Mouse (Mus musculus) embryonic facial prominence, embryonic 12.5 days (tissue): ENCODE data around the gene Vamp4. TPM values are rescaled to one million over a fixed set of nuclear protein-coding genes. Genes with fewer than 3 reads are reported as not detected.
A peak's percentile ranks its signal among the peaks of the same experiment; 100 is the strongest.

Source experiments
- ATAC-seq: fragments of 200-750 bp; cut with Nextera tagmentation; 2 replicates; pipeline ENCODE4 v1.8.0; 2017; ENCODE audit not compliant: insufficient number of reproducible peaks, insufficient read depth, low FRiP score, low TSS enrichment
- H3K27ac ChIP-seq: fragments of 300-500 bp; sonication (generic); 2 replicates; pipeline ENCODE4 v1.5.1; 2016; ENCODE audit warnings: mild to moderate bottlenecking
- H3K27me3 ChIP-seq: fragments of 300-500 bp; sonication (generic); 2 replicates; pipeline ENCODE4 v1.6.1; 2016; ENCODE audit warnings: mild to moderate bottlenecking, moderate library complexity
- H3K36me3 ChIP-seq: fragments of 300-500 bp; sonication (generic); 2 replicates; pipeline ENCODE4 v1.6.1; 2016; ENCODE audit warnings: mild to moderate bottlenecking
- H3K4me1 ChIP-seq: fragments of 300-500 bp; sonication (generic); 2 replicates; pipeline ENCODE4 v1.6.1; 2016
- H3K4me2 ChIP-seq: fragments of 300-500 bp; sonication (generic); replicated peaks from 2 replicates; pipeline ENCODE4 v1.6.1; 2016; ENCODE audit warnings: mild to moderate bottlenecking, moderate library complexity
- H3K4me3 ChIP-seq: fragments of 300-500 bp; sonication (generic); 2 replicates; pipeline ENCODE4 v1.5.1; 2016; ENCODE audit warnings: mild to moderate bottlenecking
- H3K9ac ChIP-seq: fragments of 300-500 bp; sonication (generic); 2 replicates; pipeline ENCODE4 v1.6.1; 2016; ENCODE audit warnings: mild to moderate bottlenecking, moderate library complexity
- H3K9me3 ChIP-seq: fragments of 300-500 bp; sonication (generic); 2 replicates; pipeline ENCODE4 v1.6.1; 2016; ENCODE audit warnings: mild to moderate bottlenecking, moderate library complexity
- WGBS: fragments of 180-500 bp; shearing (Covaris S2); methylation state at CpG from one replicate; pipeline ENCODE4 v1.1.7; 2016; 5-methylcytosine and 5-hydroxymethylcytosine counted together
- polyA plus RNA-seq: library from polyadenylated mRNA; unstranded; fragments of >200 nt; fragmentation: Nextera tagmentation; extraction: Ambion mirVana; gene quantifications from 2 replicates; pipeline ENCODE4 v1.2.1, GENCODE M21; 2016

Gene Vamp4
- polyA plus RNA-seq = 77.0 and 79.8 TPM in 2 replicates

GRCm38 (mm10) chr1:162570260-162570748 is at the start of gene Vamp4:
Gene Vamp4 (plus strand): TSS chr1:162570515.
- Histone ChIP-seq H3K9me3 (no peaks in the 10 kb centered on the region), H3K27ac (peak within 1 kb of the TSS; percentile 92), H3K4me1 (peaks cover 16% of the 10 kb centered on the region), H3K9ac (peak within 1 kb of the TSS; percentile 92), H3K27me3 (no peaks in the 10 kb centered on the region), H3K36me3 (peaks cover 12% of the 10 kb centered on the region), H3K4me2 (peak within 1 kb of the TSS; percentile 58), H3K4me3 (peak within 1 kb of the TSS; percentile 82)
- peak; percentile 97 for ATAC-seq
- WGBS = under 1% methylated on average over 42 of the region's 43 CpGs

DNA sequence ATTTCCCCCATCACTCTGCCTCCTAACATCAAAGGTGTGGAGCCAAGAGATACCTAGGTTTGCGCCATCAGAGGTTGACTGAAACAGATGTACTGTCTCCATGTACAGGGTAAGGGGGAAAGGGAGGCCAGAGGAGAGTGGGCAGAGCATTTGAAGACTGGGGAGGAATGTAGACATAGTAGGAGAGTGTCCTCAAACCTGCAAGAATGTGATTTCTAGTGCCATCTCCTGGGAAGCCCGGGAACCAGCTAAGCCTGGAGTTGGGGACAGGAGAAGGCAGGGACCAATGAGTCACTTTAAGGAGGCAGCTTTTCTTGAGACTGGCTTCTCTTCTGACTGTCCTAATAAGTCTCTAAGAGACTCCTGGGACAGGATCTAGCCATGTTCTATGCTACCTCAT is 40.7 kb upstream of the Vamp4 start:
- H3K27ac ChIP-seq = no peak overlapping the region
- no peak overlapping the region for H3K9ac ChIP-seq
- H3K4me2 ChIP-seq = no peak overlapping the region
- 66% methylated on average over 2 of the region's 2 CpGs for WGBS
- H3K4me3 ChIP-seq = no peak overlapping the region
- H3K4me1 ChIP-seq = no peaks in the 10 kb centered on the region
- no peak for ATAC-seq
- H3K36me3 ChIP-seq = peaks cover 20% of the 10 kb centered on the region
- 0 out of 2 replicates have a peak, but pooled peaks cover 3% of the 10 kb centered on the region for H3K9me3 ChIP-seq
- H3K27me3 ChIP-seq = no peaks in the 10 kb centered on the region

GRCm38 (mm10) chr1:162530666-162531065 is 39.6 kb upstream of the Vamp4 start:
- no peak overlapping the region for H3K9ac ChIP-seq
- 52% methylated on average over 1 of the region's 1 CpGs for WGBS
- no peak overlapping the region for H3K4me2 ChIP-seq
- H3K27me3 ChIP-seq = no peaks in the 10 kb centered on the region
- H3K4me3 ChIP-seq = no peak overlapping the region
- no peak for ATAC-seq
- no peaks in the 10 kb centered on the region for H3K4me1 ChIP-seq
- 0 out of 2 replicates have a peak, but pooled peaks cover 3% of the 10 kb centered on the region for H3K9me3 ChIP-seq
- no peak overlapping the region for H3K27ac ChIP-seq
- H3K36me3 ChIP-seq = peaks cover 30% of the 10 kb centered on the region

DNA sequence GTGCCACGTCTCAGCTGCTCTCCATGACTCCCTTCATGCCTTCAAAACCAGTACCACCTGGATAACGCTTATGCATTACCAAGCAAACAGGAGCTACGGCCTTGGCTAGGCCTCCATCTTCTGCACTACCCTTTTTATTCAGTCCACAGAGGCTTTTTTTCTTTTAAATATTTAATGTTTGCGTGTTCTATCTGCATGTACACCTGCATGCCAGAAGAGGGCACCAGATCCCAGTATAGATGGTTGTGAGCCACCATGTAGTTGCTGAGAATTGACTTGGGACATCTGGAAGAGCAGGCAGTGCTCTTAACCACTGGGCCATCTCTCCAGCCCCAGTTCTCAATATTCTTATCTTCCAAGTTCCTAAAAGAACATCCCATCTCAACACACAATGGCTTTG is 38.7 kb upstream of the Vamp4 start:
- 62% methylated on average over 4 of the region's 4 CpGs for WGBS
- Histone ChIP-seq H3K4me1 (no peaks in the 10 kb centered on the region), H3K27me3 (no peaks in the 10 kb centered on the region), H3K9me3 (0 out of 2 replicates have a peak, but pooled peaks cover 3% of the 10 kb centered on the region), H3K9ac (no peak overlapping the region), H3K27ac (no peak overlapping the region), H3K36me3 (peaks cover 40% of the 10 kb centered on the region), H3K4me2 (no peak overlapping the region), H3K4me3 (no peak overlapping the region)
- ATAC-seq = no peak

DNA sequence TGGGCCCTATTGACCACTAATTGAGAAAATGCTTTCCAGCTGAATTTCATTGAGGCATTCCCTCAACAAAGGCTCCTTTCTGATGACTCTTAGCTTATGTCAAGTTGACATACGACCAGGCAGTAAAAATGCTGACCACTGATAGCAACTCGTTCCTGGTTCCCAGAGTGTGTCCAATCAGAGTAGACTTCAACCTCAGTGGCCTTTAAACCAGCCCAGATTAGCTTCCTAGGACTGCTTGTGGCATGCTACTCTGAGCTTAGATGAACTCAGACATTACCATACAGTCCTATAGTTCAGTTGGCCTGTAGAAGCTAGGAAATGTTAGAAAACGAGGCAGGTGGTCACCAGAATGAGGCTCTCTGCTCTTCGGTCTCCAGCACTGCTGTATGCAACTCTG is 38.0 kb upstream of the Vamp4 start:
- Histone ChIP-seq H3K4me3 (no peak overlapping the region), H3K9ac (no peak overlapping the region), H3K4me1 (no peaks in the 10 kb centered on the region), H3K36me3 (peaks cover 47% of the 10 kb centered on the region), H3K9me3 (0 out of 2 replicates have a peak, but pooled peaks cover 3% of the 10 kb centered on the region), H3K4me2 (no peak overlapping the region), H3K27me3 (no peaks in the 10 kb centered on the region), H3K27ac (no peak overlapping the region)
- WGBS = 61% methylated on average over 4 of the region's 4 CpGs
- ATAC-seq = no peak

GRCm38 (mm10) chr1:162533766-162534560 is 36.4 kb upstream of the Vamp4 start:
- peaks cover 57% of the 10 kb centered on the region for H3K36me3 ChIP-seq
- no peak overlapping the region for H3K9ac ChIP-seq
- no peaks in the 10 kb centered on the region for H3K27me3 ChIP-seq
- no peak overlapping the region for H3K4me2 ChIP-seq
- no peak overlapping the region for H3K4me3 ChIP-seq
- ATAC-seq = no peak
- 92% methylated on average over 14 of the region's 14 CpGs for WGBS
- no peaks in the 10 kb centered on the region for H3K4me1 ChIP-seq
- H3K27ac ChIP-seq = no peak overlapping the region
- no peaks in the 10 kb centered on the region for H3K9me3 ChIP-seq

DNA sequence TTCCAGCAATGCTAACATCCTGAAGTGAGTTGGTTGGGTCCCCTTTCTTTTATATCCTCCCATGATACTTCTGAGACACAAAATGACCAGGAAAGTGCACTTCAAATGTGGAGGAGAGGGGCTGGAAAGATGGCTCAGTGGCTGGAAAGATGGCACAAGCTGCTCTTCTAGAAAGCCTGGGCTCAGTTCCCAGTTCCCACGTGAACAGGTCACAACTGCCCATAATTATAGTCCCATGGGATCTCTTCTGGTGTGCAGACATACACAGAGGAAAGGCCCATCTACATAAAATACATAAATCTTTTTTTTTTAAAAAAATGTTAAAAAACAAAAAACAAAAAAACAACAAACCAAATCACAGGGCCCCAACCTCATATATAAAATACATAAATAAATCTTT is 27.1 kb upstream of the Vamp4 start:
- Histone ChIP-seq H3K27ac (no peak overlapping the region), H3K27me3 (no peaks in the 10 kb centered on the region), H3K9me3 (no peaks in the 10 kb centered on the region), H3K4me1 (0 out of 2 replicates have a peak, but pooled peaks cover 6% of the 10 kb centered on the region), H3K4me3 (no peak overlapping the region), H3K4me2 (no peak overlapping the region), H3K9ac (no peak overlapping the region), H3K36me3 (peaks cover 68% of the 10 kb centered on the region)
- WGBS = 78% methylated on average over 1 of the region's 1 CpGs
- ATAC-seq = no peak

GRCm38 (mm10) chr1:162547607-162548006 is 22.7 kb upstream of the Vamp4 start:
- Histone ChIP-seq H3K9ac (peak overlapping the region; percentile 66), H3K27me3 (no peaks in the 10 kb centered on the region), H3K9me3 (no peaks in the 10 kb centered on the region), H3K27ac (no peak overlapping the region), H3K36me3 (peaks cover 34% of the 10 kb centered on the region), H3K4me1 (0 out of 2 replicates have a peak, but pooled peaks cover 6% of the 10 kb centered on the region), H3K4me2 (peak overlapping the region; percentile 83), H3K4me3 (peak overlapping the region; percentile 60)
- WGBS = 5% methylated on average over 10 of the region's 10 CpGs
- no peak for ATAC-seq

DNA sequence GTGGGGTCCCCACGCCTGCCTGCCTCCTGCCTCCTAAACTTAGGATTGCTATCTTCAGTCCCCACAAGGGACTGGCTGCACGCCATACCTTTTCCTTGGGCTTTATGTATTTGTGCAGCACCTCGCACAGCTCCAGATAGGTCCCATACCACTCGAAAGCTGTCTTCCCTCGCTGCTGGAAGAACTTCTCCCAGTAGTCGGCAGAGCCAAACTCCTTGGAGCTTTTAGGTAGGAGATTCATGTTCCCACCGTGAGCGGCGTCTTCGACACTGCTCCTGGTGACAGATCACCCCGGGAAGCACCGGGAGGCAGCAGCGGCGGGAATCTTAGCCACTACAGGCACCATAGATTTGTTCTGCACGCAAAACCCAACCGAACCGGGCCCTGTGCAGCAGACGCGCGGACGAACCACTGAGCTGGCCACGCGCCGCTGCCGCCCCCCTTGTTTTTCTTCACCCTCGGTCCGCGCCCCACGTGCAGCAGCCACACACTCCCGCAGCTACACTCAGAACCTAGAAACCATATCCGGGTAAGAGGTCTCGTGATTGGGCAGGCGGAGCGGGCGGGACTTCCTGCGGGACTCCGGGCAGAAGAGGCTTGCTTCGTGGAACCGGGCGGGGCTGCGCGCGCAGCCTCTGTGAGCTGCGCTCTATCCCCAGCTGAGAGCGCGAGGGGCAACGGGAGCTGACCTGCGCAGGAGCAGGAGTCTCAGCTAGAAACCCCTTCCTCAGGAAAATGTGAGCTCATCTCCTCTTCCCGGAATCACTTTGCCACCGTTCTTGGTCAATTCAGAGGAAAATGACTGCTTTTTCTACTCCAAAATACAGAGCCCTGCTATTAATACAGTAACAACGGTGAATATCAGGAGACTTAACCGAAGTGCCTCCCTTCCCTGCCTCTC is 22.0 kb upstream of the Vamp4 start, which contains the start of gene Mettl13:
Mettl13 (minus strand) TSS at position 536 of the 901 bp plus-strand sequence.
- WGBS = under 1% methylated on average over 52 of the region's 52 CpGs
- peak within 1 kb of the TSS; percentile 66 for H3K9ac ChIP-seq

GRCm38 (mm10) chr1:162548917-162549613 is 21.2 kb upstream of the Vamp4 start:
- 72% methylated on average over 10 of the region's 10 CpGs for WGBS
- Histone ChIP-seq H3K27me3 (no peaks in the 10 kb centered on the region), H3K27ac (peak overlapping the region; percentile 77), H3K9me3 (no peaks in the 10 kb centered on the region), H3K4me2 (peak overlapping the region; percentile 83), H3K36me3 (peaks cover 22% of the 10 kb centered on the region), H3K4me1 (0 out of 2 replicates have a peak, but pooled peaks cover 6% of the 10 kb centered on the region), H3K9ac (peak overlapping the region; percentile 66), H3K4me3 (peak overlapping the region; percentile 60)
- no peak for ATAC-seq

More for the DNA sequence above, 22.0 kb upstream of the Vamp4 start, which contains the start of gene Mettl13:
- H3K4me3 ChIP-seq = peak within 1 kb of the TSS; percentile 60
- H3K27me3 ChIP-seq = no peaks in the 10 kb centered on the region
- peak within 1 kb of the TSS; percentile 83 for H3K4me2 ChIP-seq
- H3K27ac ChIP-seq = peak within 1 kb of the TSS; percentile 77
- H3K36me3 ChIP-seq = peaks cover 27% of the 10 kb centered on the region
- no peaks in the 10 kb centered on the region for H3K9me3 ChIP-seq
- H3K4me1 ChIP-seq = 0 out of 2 replicates have a peak, but pooled peaks cover 6% of the 10 kb centered on the region
- ATAC-seq = peak; percentile 97
